19 mouse cellular contexts compared by ENCODE assay signal in the genomic region with DNA sequence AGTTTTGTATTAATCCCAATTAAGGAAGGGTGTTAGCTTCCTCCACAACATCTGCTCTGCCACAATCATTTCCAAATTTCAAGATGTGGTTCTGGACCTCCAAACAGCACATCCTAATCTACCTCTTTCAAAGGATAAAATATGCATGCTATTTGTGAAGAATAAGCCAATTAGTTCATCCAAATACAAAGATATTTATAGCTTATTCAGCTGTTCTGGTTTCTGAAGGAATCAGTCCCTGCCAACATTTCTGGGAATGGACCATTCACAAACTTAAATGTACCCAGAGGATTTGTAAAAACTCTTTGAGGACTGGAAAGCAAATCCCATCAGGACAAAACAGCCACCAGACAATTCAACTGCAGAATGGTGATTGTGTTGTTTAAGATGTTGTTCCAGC.
"Had no signal": no experiment of that assay in that cellular context is flagged by ENCODE, and none has a peak within 500 bp of the region (broad histone marks: within the 10 kb centered on the region; RNA-seq: fewer than 3 reads in every experiment).

No protein-coding gene starts in this region.

- H3K36me3 ChIP-seq: lung, embryonic 15.5 days; midbrain, embryonic 13.5 days; midbrain, embryonic 15.5 days; neural tube, embryonic 12.5 days; stomach, embryonic 15.5 days had no signal

- H3K27ac ChIP-seq: lung, embryonic 15.5 days; macrophage; midbrain, embryonic 13.5 days; midbrain, embryonic 15.5 days; neural tube, embryonic 12.5 days; stomach, embryonic 15.5 days; stomach, postnatal 0 days had no signal

- ATAC-seq: liver, postnatal 0 days; lung, postnatal 0 days; midbrain, embryonic 13.5 days; midbrain, embryonic 15.5 days had no signal

- DNase-seq: liver, postnatal 0 days; lung, adult 2 months; lung, postnatal 14 days; lung, postnatal 36 days; retina, postnatal 1 day; right cerebral cortex, adult 18-20 months; right cerebral cortex, postnatal 25 days; right cerebral cortex, postnatal 4 days; thymus, postnatal 14 days; thymus, postnatal 36 days had no signal

- H3K27me3 ChIP-seq: lung, embryonic 15.5 days; megakaryocyte, embryonic 14.5 days; midbrain, embryonic 13.5 days; midbrain, embryonic 15.5 days; neural tube, embryonic 12.5 days; stomach, embryonic 15.5 days had no signal

- H3K4me1 ChIP-seq: megakaryocyte, embryonic 14.5 days; midbrain, embryonic 13.5 days; midbrain, embryonic 15.5 days; neural tube, embryonic 12.5 days; stomach, embryonic 15.5 days had no signal

- H3K4me3 ChIP-seq: lung, embryonic 15.5 days; megakaryocyte, embryonic 14.5 days; midbrain, embryonic 13.5 days; midbrain, embryonic 15.5 days; neural tube, embryonic 12.5 days; stomach, embryonic 15.5 days had no signal
